In genomic region chr16:76226446-76226845, GRCm38 (mm10) we compare ENCODE assay signal across 14 mouse cellular contexts.
DNase-seq lines count a peak whose midpoint lies in the region; ATAC-seq and TF ChIP-seq lines count a peak whose summit lies in the region.
"Had no signal": no experiment of that assay in that cellular context is flagged by ENCODE, and none has a peak within 500 bp of the region (broad histone marks: within the 10 kb centered on the region; RNA-seq: fewer than 3 reads in every experiment).

No protein-coding gene starts in this region.

- no peak overlapping the region for H3K4me2 ChIP-seq in lung, embryonic 16.5 days (ENCODE audit: low read depth, low read length)
- no peak overlapping the region for H3K4me2 ChIP-seq in heart, postnatal 0 days (ENCODE audit: low read depth, low read length)
- H3K4me2 ChIP-seq in intestine, embryonic 16.5 days (ENCODE audit: low read depth, low read length) = no peak overlapping the region
- H3K4me2 ChIP-seq: hindbrain, embryonic 14.5 days; limb, embryonic 15.5 days had no signal

- 65% methylated on average over 7 of the region's 7 CpGs for WGBS in lung, embryonic 16.5 days
- 57% methylated on average over 7 of the region's 7 CpGs for WGBS in heart, postnatal 0 days
- WGBS in intestine, embryonic 16.5 days = 66% methylated on average over 7 of the region's 7 CpGs

- no peak for TF ChIP-seq CTCF in gastrocnemius, adult 2 months (IDR thresholded peaks at IDR 0.05)
- TF ChIP-seq CTCF in heart, postnatal 0 days (IDR thresholded peaks at IDR 0.05; ENCODE audit: low read depth) = no peak

- H3K9me3 ChIP-seq in lung, embryonic 16.5 days (ENCODE audit: control insufficient read depth, low read length) = no peaks in the 10 kb centered on the region
- no peaks in the 10 kb centered on the region for H3K9me3 ChIP-seq in heart, postnatal 0 days (replicated peaks; ENCODE audit: control insufficient read depth, low read length)
- H3K9me3 ChIP-seq in intestine, embryonic 16.5 days (ENCODE audit: control insufficient read depth, low read length) = no peaks in the 10 kb centered on the region
- H3K9me3 ChIP-seq: limb, embryonic 15.5 days had no signal

- intact Hi-C loops in gastrocnemius, adult 2 months (cut with DNase I) = no loop called here

- no peaks in the 10 kb centered on the region for H3K36me3 ChIP-seq in lung, embryonic 16.5 days (ENCODE audit: control insufficient read depth, insufficient read depth, low read length)
- no peaks in the 10 kb centered on the region for H3K36me3 ChIP-seq in heart, postnatal 0 days (replicated peaks; ENCODE audit: control insufficient read depth, insufficient read depth, low read length)
- H3K36me3 ChIP-seq in intestine, embryonic 16.5 days (ENCODE audit: control insufficient read depth, insufficient read depth, low read length) = no peaks in the 10 kb centered on the region
- H3K36me3 ChIP-seq: limb, embryonic 15.5 days had no signal

- no peak overlapping the region for H3K27ac ChIP-seq in gastrocnemius, adult 2 months
- H3K27ac ChIP-seq in lung, embryonic 16.5 days (ENCODE audit: low read length) = no peak overlapping the region
- no peak overlapping the region for H3K27ac ChIP-seq in heart, postnatal 0 days (ENCODE audit: low read depth)
- H3K27ac ChIP-seq in intestine, embryonic 16.5 days (ENCODE audit: low read length) = no peak overlapping the region
- H3K27ac ChIP-seq: hindbrain, embryonic 14.5 days; limb, embryonic 15.5 days had no signal

- H3K4me3 ChIP-seq in gastrocnemius, adult 2 months = no peak overlapping the region
- no peak overlapping the region for H3K4me3 ChIP-seq in lung, embryonic 16.5 days (ENCODE audit: low read length)
- H3K4me3 ChIP-seq in heart, postnatal 0 days (ENCODE audit: low read depth, low read length) = no peak overlapping the region
- no peak overlapping the region for H3K4me3 ChIP-seq in intestine, embryonic 16.5 days (ENCODE audit: low read length)
- H3K4me3 ChIP-seq: erythroblast, embryonic 14.5 days; limb, embryonic 15.5 days had no signal

- peaks cover 17% of the 10 kb centered on the region for H3K4me1 ChIP-seq in lung, embryonic 16.5 days (replicated peaks; ENCODE audit: control insufficient read depth, insufficient read depth, low read length)
- no peaks in the 10 kb centered on the region for H3K4me1 ChIP-seq in heart, postnatal 0 days (ENCODE audit: control insufficient read depth, insufficient read depth)
- H3K4me1 ChIP-seq in intestine, embryonic 16.5 days (ENCODE audit: control insufficient read depth, insufficient read depth, low read length) = peaks cover 14% of the 10 kb centered on the region
- H3K4me1 ChIP-seq: limb, embryonic 15.5 days had no signal

- TF ChIP-seq EP300 in heart, postnatal 0 days (IDR thresholded peaks at IDR 0.05; ENCODE audit: low read depth) = 0 out of 2 replicates have a peak, but pooled peaks have one; percentile 31

- DNase-seq in gastrocnemius, adult 2 months = peak; percentile 27
- DNase-seq in gastrocnemius, postnatal 4 days (ENCODE audit: low spot score in 2 of 2) = no peak
- no peak for DNase-seq in lung, adult 18-20 months
- peak; percentile 33 for DNase-seq in heart, postnatal 0 days (ENCODE audit: low spot score)
- DNase-seq in mesoderm, embryonic 11.5 days (ENCODE audit: low read depth, low spot score) = peak; percentile 23
- DNase-seq in retina, postnatal 1 day = no peak
- DNase-seq: B cell, adult 2 months; cerebellum, adult 8-10 months; lung, postnatal 36 days had no signal

- H3K9ac ChIP-seq in lung, embryonic 16.5 days (ENCODE audit: low read length) = no peak overlapping the region
- H3K9ac ChIP-seq in heart, postnatal 0 days (replicated peaks; ENCODE audit: low read depth, low read length) = no peak overlapping the region
- no peak overlapping the region for H3K9ac ChIP-seq in intestine, embryonic 16.5 days (ENCODE audit: low read depth, low read length)
- H3K9ac ChIP-seq: hindbrain, embryonic 14.5 days; limb, embryonic 15.5 days had no signal

- no peaks in the 10 kb centered on the region for H3K27me3 ChIP-seq in lung, embryonic 16.5 days (ENCODE audit: control insufficient read depth, insufficient read depth, low read depth, low read length)
- H3K27me3 ChIP-seq in heart, postnatal 0 days (ENCODE audit: control insufficient read depth, insufficient read depth, low read length) = no peaks in the 10 kb centered on the region
- H3K27me3 ChIP-seq in intestine, embryonic 16.5 days (replicated peaks; ENCODE audit: control insufficient read depth, insufficient read depth, low read length) = no peaks in the 10 kb centered on the region
- H3K27me3 ChIP-seq: limb, embryonic 15.5 days had no signal

- ATAC-seq in lung, embryonic 16.5 days (ENCODE audit: low read depth) = peak; percentile 42
- peak; percentile 51; the same call in 1 of the 2 replicates for ATAC-seq in heart, postnatal 0 days (ENCODE audit: insufficient read depth, low read depth)
- no peak for ATAC-seq in intestine, embryonic 16.5 days

Comparison
In these comparisons a context has a peak if more than half of its experiments do, and no peak if none do; other contexts are left out.
1. DNase-seq: peak in gastrocnemius, adult 2 months (single experiment), heart, postnatal 0 days (single experiment) and mesoderm, embryonic 11.5 days (single experiment); none in gastrocnemius, postnatal 4 days (0 of 2), lung, adult 18-20 months (0 of 2) and retina, postnatal 1 day (single experiment).